Mouse (Mus musculus) mouse embryonic stem cell (cell line): Measurements from ENCODE around the gene 2310007B03Rik.

ENCODE experiments used
- in situ Hi-C, 2 experiments: fragments of 300-500 bp; cut with MboI; formaldehyde crosslinking; loops; 1 replicate in 1 of 2; 3 replicates in 1 of 2; pipeline ENCODE4 v1.14.3; 2019 to 2020; ENCODE audit warnings: low sequenced_read_pairs in 2 of 2, low pct_unique_long_range_greater_than_20kb in 1 of 2, mixed read lengths in 1 of 2; ENCODE audit not compliant: unreplicated experiment in 1 of 2

Gene 2310007B03Rik

DNA sequence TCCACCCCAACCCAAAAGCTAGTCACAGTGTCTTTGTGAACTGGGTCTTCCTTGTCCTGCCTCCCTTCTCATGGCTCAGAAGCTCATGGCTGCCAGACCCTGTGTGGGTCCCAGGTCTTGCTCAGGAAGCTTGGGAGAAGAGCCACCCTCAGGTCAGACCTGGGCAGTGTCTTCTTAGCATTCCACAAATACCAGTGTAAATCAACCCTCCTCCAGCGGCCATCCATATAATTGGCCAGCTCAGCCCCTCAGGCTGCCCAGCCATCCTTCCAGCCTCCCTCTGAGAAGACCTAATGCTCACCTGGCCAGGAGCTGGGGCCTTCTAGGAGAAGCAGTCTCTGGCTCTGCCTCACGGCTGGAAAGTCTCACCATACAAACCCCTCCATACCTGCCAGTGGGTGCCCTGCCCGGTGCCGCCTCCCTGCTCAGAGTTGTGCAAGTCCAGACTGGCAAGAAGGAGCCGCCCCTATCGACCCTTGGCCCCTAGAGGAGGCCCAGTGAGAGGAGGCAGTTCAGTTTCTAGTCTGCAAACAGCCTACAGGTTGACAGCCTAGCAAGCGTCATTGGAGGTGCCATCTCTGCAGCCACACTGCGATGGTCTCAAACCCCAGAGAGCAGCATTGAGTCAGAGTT lies at the start of gene 2310007B03Rik:
2310007B03Rik (minus strand) TSS at position 448 of the 633 bp plus-strand sequence.
- in situ Hi-C loops = no loop called here

DNA sequence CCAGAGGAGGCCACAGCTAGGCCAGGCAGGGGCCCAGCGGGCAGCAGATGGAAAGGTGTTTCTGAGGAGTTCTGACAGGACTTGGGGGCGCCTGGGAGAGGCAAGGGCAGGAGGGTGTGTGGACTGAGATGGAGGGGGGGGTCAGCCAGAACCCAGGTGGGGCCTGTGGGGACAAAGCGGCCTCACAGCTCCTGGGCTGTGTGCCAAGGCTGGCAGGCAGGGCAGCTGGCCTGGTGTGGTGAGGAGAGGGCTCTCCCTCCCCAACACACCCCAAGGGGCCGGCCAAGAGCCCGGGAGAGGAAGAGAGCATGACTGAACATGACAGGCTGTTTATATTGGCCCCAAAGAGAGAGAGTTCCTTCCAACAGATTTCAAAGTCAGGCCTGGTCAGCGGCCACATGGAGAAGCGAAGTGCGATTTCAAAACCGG lies 49.5 kb upstream of the 2310007B03Rik start:
- in situ Hi-C loops = no loop called here

DNA sequence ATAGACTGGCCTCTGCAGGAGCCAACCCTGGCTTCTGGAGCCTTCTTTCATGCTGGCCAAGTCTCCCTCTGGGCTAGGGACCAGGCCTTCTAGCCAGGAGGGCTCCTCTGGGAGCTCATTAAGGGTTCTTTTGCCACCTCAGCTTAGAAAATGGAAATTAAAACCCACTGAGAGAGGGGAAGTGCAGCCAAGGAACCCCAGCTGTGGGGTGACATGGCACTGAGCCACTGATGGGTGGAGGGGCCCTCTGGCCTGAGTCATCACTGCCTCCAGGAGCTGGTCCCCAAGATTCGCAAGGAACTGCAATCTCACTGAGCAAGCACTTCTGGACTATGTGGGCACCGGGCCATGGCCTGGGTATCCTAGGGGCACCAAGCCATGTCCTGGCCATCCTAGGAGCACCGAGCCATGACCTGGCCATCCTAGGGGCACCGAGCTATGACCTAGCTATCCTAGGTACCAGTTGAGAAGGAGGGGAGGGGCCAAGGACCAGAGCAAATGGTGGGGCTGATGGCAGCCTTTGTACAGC lies 46.9 kb upstream of the 2310007B03Rik start:
- in situ Hi-C loops = no loop called here

DNA sequence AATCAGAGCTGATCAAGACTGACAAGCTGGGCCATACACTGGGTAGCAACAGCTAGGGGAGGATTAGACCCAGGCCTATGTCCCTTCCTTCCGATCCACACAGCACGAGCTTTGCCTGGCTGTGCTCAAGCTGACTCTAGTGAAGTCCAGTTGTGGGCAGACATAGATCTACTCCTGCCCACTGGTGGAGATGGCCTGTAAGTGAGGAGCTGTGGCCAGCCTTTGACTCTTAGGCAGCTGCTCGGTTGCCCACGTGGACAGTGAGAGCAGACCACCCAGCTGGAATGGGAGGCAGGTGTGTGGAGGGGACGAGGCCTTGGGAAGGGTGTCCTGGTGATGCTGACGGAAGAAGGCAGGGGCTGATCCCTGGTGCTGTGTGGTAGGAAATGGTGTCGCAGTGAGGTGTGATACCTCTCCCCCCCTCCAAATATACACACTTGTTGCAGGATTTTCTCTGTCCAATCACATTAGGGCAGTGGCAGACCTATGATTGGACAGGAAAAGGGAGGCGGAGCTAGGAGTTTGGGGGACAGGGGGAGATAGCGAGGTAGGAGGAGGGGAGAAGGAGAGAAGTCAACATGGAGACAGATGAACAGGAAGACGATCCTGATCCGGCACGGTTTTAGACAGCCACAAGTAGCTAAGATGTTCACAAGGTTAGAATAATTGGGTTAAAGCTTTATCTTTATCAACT lies 45.7 kb upstream of the 2310007B03Rik start:
- in situ Hi-C loops = no loop called here

DNA sequence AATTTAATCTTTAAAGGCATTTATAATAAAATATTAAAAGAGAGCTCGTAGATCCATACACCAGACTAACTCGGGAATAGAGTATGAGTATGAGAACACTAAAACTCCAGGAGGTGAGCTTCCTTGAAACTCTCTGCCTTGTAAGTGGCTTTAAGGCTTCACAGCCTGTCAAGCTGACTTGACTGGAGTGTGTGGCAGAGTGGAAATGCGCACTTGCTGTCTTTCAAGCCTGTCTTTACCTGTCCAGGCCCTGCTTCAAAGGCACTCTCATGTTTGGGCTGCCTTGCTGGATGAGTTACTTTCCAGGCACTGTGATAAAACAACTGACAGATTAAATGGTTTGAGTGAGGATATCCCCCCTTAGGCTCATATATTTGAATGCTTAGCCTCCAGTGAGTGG lies 37.2 kb upstream of the 2310007B03Rik start:
- in situ Hi-C loops = loop anchor here in 1 of 2 experiments (25.0 kb wide), 1 partner anchor 539 kb away; no protein-coding TSS in a partner anchor

DNA sequence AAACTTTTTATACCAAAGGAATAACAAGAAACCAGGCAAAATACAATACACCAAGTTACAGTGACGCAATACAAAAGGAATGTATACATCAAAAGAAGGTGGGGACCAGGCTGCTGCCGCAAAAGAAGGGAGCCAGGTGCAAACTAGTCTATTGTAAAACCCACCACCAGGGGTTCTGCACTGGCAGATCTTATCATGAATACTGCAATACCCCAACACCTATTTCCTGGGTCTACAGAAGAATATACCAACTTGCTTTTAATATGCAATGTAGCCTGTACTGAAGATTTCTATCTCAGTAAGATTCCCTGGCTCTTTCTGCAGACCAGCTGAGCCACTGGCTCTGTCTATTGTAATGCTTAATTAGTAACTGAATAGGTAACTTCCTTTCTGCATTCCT lies 36.7 kb upstream of the 2310007B03Rik start:
- in situ Hi-C loops = loop anchor here in 1 of 2 experiments (25.0 kb wide), 1 partner anchor 540 kb away; no protein-coding TSS in a partner anchor

DNA sequence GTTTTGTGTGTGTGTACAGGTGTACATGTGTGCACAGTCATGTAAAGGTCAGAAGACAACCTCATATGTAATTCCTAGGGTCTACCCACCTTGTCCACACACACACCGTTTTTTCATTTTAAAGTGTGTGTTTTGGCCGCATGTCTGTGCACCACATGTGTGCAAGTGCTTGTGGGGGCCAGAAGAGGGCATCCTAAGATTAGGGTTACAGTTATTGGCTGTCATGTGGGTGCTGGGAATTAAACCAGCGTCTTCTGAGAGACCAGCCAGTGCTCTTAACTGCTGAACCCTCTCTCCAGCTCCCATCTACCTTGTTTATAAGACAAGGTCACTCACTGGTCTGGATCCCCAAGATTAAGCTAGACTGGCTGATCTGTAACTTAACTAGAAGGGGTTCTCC lies 34.2 kb upstream of the 2310007B03Rik start:
- in situ Hi-C loops = loop anchor here in 1 of 2 experiments (25.0 kb wide), 1 partner anchor 542 kb away; no protein-coding TSS in a partner anchor

DNA sequence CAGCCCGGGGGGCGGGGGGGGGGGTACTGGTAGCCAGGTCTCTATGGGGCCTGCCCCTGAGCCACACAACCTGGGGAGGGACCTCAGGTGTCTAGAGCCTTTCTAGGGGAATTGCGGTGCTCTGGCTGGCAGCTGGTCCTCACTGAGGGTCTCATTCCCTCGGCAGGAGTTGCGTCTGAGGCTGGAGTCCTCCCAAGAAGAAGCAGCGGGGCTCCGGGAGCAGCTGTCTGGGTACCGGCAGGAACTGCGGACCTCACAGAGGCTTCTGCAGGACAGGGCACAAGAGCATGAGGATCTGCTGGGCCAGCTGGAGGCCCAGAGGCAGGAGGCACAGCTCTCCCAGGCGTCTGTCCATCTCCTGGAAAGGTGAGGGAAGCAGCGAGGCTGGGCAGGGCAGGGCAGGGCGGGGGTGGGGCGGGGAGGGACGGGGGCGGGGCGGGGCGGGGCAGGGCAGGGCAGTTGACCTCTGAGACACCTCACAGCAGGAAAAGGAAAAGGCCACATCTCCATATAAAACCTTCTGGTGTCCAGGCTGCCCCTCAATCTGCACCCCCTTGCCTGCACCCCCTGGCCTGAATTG lies 30.1 kb upstream of the 2310007B03Rik start:
- in situ Hi-C loops = loop anchor here in 1 of 2 experiments (25.0 kb wide), 1 partner anchor 546 kb away; no protein-coding TSS in a partner anchor

DNA sequence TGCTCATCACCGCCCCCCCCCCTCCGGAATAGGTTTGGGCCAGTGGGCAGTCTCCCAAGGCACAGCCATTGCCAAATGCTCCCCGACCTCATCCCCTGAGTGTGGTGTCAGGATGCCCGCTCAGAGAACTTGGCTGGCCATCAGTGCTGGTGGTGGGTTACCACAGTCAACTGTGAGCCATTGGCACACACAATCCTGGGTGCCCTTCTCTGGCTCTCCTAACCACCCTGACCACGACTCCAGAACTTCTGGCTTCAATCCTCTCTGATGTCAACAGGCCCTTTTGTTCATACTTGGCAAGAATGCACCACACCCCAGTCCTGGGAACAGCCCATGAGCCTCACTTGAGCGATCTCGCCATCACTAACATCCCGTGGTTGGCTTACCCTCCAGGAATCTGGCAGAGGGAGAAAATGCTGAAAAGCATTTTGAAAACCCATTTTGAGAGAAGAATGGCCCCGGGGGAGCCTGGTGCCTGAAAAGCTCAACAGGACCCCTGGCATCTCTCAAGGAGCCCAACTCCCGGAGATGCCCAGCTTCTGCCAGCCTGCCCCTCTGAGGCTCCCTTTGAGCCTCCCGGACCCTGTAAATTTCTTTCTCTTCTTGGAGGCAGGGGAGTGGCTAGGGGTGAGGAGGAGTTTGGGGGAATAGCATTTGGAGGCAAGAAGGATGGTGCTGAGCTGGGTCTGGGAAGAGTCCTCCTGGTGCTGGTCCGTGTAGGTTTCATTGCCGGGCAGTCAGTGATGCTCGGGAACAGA lies 23.5 kb upstream of the 2310007B03Rik start:
- in situ Hi-C loops = loop anchor here in 1 of 2 experiments (25.0 kb wide), 1 partner anchor 553 kb away; no protein-coding TSS in a partner anchor

DNA sequence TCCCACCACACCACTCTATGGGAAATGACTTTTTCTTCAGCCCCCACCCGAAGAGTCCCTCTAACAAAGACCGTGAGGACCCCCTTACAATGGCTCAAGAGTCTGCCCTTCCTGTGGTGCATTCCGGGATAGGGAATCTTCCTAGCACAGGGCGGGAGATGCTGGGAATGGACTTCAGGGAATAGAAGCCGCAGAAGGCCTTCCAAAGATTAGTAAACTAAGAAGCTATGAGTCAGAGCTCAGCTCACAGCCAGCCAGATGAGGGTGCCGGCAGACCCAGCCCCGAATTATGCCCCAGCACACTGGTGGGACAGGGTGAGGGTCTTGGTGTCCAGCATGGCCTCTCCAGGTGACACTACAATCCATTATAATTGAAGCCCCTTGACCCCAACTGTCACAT lies 21.5 kb upstream of the 2310007B03Rik start:
- in situ Hi-C loops = loop anchor here in 1 of 2 experiments (25.0 kb wide), 1 partner anchor 555 kb away; no protein-coding TSS in a partner anchor

DNA sequence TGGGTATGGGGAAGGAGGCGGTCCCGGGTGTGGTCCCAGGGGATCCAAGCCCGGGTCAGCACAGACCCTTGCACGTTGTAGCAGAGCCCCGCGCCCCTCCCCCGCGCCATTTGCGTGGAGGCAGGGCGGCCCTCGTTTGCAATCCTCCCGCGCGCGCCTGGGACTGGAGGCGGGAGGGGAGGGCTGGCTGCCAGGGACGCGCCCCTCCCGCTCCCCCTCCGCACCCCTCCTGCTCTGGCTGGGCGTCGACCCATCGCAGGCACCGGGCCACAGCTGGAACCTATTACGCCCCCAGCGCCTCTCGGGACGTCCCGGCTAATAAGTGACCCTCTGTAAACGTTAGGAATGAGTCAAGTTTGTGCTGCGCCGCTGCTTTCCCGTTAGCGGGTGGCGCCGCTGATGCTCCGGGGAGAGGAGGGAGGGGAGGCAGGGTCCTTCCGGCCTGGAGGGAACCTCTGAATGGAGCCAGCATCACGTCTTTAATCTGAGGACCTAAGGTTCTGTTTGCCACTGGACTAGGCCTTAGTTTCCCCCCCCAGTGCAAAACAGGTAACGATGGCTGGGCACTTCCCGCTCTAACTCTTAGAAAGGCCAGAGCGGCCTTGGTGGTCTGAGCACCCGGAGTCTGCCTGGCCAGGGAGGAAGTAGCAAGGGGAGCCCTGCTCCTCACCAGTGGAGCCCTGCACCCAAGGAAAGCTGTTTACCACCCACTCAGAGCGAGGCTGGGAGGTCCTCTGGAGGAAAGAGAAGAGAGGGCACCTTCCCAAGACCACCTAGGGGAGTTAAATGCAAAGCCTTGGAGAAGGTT lies 16.0 kb upstream of the 2310007B03Rik start:
- in situ Hi-C loops = loop anchor here in 1 of 2 experiments (25.0 kb wide), 1 partner anchor 561 kb away; no protein-coding TSS in a partner anchor

DNA sequence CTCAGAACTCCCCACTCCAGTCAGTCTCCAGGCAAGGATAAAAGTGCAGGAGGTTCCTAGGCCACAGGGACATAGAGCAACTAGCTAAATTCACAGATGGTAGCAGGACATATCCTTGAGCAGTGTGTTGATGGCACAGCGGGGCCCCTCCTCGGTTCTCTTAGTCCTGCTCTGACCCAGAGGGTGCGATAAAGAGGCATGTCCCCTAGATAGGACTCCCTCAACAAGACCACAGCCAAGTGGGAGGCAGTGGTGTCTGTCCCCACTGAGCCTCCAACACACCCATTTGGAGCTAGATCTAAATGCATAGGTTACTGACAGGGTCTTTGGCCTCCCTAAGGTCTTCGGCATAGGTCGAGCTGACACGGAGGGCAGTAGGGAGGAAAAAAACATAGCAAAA lies 15.1 kb upstream of the 2310007B03Rik start:
- in situ Hi-C loops = loop anchor here in 1 of 2 experiments (25.0 kb wide), 1 partner anchor 561 kb away; no protein-coding TSS in a partner anchor

DNA sequence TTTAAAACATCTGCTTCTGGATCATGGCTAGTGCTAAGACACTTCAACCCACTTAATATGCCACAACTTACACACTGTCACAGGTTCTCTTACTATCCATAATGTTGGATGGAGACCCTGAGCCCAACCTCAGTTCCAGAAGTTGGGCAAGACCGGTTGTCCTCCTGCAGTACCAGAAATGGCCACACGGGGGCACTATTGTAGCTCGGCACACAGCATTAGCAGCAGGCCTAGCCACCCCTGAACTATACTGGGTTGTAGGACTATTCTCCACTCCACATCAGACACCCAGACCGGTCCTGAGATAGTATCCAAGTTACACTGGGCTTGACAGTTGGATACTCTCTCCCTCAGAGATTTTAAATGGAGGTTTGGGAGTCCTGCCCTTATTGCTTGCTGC lies 13.7 kb upstream of the 2310007B03Rik start:
- in situ Hi-C loops = no loop called here

DNA sequence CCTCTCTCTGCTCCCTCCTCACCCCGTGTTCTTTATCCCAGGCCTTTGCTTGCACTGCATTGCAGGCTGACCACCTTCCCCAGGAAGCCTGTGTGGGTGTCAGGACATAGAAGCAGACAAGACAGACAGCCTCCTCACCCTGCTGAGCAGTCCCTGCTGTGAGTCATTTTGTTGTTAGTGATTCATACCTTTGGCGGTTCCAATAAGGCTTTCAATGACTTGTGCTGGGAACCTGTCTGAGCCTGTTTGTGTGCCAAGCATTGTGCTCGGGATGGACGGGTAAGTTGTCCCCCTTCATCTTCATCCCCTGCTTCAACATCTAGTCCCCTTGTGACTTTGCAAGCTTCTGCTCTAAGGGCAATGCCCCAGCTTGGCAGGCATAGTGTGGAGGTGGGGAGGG lies 12.9 kb upstream of the 2310007B03Rik start:
- in situ Hi-C loops = no loop called here

DNA sequence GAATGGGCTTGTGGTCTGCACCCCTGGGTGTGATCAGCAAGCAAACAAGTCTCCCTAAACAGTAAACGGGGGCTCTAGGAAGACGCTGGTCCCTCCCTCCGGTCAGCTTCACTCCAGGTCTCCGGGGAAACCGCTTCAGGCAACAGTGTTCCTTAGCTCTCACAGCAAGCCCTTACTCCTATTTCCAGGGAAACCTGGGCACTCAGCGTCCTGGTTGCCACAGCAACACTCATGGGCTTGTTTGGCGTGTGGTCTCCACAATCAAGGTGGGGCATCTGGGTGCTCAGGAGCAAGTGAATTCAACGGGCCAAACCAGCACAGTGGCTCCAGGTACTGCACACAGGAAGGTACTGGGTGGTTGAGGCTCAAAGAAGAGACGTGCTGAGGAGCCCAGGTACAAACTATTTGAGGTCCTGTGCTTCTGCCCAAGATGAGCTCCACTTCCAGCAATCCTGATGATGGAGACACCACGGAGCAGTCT lies 7.6 kb upstream of the 2310007B03Rik start, which contains the start of gene Crocc2:
Crocc2 (plus strand) TSS at position 431 of the 481 bp plus-strand sequence.
- in situ Hi-C loops = no loop called here

DNA sequence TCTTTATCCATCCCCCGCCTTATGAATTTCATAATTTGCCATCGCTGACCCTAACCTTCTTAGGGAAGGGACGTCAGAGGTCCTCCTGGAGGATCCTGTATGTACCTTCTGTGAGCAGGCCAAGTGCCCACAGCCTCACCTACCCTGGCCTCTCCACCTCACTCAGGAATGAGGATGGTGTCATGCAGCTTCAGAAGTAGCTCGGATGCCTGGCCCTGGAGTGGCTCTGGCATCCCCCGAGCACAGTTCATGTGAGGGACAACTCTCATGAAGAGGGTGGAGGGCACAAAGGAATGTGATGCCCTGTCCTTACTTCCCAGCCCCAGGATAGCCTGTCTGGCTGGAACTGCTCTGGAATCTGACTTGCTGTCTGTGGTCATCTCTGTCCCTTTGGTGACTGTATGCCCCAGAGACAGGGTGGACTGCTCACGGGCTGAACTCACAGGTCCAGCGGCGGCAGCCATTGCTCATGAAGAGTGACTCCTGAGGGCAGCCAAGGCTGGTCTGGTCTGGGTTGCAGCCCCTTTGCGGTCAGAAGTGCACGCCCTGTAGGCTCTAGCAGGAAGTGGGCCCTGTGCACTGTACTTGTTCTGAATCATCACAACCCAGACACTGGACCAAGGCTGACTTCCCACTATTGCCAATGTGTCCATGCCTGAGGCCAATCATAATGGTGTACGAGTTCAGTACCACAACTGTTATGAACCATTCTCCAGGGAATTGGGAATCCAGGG lies 5.8 kb upstream of the 2310007B03Rik start:
- in situ Hi-C loops = no loop called here

DNA sequence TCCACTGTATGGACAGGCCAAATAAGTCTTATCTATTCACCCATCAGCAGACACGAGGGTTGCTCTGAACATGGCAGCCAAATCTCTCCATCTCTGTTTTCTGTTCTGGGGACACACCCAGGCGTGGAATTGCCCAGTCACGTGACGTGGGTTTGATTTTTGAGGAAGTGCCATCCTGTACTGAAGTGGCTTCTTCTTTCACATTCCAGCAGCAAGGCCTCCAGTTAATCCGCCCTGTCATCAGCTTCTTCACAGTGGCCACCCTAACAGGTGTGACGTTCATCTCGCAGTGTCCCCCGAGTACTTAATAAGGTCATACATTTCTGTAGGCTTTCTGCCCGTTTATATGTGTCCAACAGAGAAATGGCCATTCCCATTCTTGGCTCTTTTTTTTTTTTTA lies 4.7 kb upstream of the 2310007B03Rik start:
- in situ Hi-C loops = no loop called here
